Mouse (Mus musculus) C2C12 (cell line): ENCODE measurements around the gene Fcf1.

Source experiments
- CTCF ChIP-seq: IDR thresholded peaks from one replicate; pipeline ENCODE4 v1.5.1; 2011; ENCODE audit not compliant: control insufficient read depth, insufficient read depth, insufficient read length
- MAX ChIP-seq: IDR thresholded peaks from one replicate; pipeline ENCODE4 v1.6.1; 2011; ENCODE audit warnings: mild to moderate bottlenecking, control low read depth
- MYOG ChIP-seq: IDR thresholded peaks from one replicate; pipeline ENCODE4 v1.6.1; 2011; ENCODE audit not compliant: control insufficient read depth, insufficient read length; ENCODE audit errors: extremely low read depth

DNA sequence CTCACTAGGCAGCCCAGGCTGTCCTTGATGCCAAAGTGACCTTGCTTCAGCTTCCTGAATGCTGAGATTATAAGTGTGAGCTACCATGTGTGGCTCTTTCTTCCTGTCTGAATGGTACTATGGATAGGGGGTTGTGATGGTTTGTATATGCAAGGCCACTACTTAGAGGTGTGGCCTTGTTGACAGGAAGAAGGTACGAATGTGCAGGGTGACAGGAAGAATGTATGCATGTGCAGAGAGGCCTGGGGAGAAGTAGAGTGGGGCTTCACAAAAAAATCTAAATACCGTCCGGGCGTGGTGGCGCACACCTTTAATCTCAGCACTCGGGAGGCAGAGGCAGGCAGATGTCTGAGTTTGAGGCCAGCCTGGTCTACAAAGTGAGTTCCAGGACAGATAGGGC is 38.5 kb upstream of the Fcf1 start:
- TF ChIP-seq CTCF (no peak), MYOG (no peak), MAX (no peak)
